Mouse (Mus musculus): ENCODE data around the gene Pex5l. TPM values are rescaled to one million over a fixed set of nuclear protein-coding genes. Genes with fewer than 3 reads are reported as not detected.

Gene Pex5l
- polyA plus RNA-seq, 1 experiment from 2014 or later: 0.07 TPM

DNA sequence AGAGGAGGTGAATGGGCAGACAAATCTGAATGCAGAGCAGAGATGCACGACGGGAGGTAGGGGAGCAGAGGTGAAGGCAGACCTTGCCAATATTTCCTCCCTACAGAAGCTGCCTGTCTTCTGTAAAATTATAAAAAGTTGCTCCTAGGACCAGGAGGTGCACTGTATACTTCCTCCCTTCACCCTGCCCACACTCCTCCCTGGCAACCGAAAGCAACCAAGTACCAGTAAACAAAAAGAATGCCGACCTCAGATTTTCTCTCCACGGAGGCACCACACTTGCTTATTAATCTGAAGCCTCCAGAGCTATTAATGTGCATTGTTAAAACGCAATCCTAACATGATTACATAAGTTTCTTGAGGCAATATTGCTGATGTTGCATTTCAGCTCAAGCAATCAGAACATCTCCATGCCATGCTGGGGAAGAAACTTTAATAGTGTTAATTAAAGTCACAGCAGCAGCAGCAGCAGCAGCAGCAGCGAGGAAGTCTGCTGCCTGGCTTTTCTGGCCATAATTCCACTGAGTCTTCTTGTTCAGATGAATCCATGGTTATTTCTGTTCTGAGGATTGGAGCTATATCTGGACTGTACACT lies 82.6 kb downstream of the Pex5l start:
- no peak for ATAC-seq (replicated peaks; ENCODE audit: insufficient number of reproducible peaks, low FRiP score, low TSS enrichment)
- no peak overlapping the region for H3K9ac ChIP-seq (ENCODE audit: low read depth, low read length)
- no peak overlapping the region for H3K4me2 ChIP-seq
- H3K27ac ChIP-seq (ENCODE audit: low read depth, low read length): no peak overlapping the region
- H3K9me3 ChIP-seq (replicated peaks; ENCODE audit: control insufficient read depth, low read length): no peaks in the 10 kb centered on the region
- H3K4me3 ChIP-seq (ENCODE audit: low read depth, low read length): no peak overlapping the region
- 66% methylated on average over 7 of the region's 7 CpGs for WGBS (ENCODE audit: insufficient replicate concordance)
- no peaks in the 10 kb centered on the region for H3K27me3 ChIP-seq (ENCODE audit: control insufficient read depth, insufficient read depth, low read length)
- no peaks in the 10 kb centered on the region for H3K36me3 ChIP-seq (ENCODE audit: control insufficient read depth, insufficient read depth, low read length)
- no peaks in the 10 kb centered on the region for H3K4me1 ChIP-seq (ENCODE audit: control insufficient read depth, insufficient read depth, low read length)

DNA sequence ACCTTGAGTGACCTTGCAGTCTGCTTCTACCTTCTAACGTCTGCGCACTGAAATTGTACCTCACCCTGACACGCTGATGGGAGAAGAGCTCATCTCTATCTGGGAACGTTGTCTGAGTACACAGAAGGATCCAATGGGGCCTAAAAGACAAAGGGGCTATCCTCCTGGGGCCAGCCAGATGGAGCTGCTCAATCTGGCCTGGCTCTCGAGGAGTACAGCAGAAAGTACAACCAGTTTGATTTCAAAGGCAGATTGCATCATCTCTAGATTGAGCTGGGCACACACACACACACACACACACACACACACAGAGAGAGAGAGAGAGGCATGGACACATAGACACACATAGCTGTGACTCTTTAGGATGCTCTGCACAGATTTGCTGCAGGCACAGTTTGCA lies 94.7 kb downstream of the Pex5l start:
- Histone ChIP-seq H3K9me3 (replicated peaks; ENCODE audit: control insufficient read depth, low read length) (no peaks in the 10 kb centered on the region), H3K4me1 (ENCODE audit: control insufficient read depth, insufficient read depth, low read length) (no peaks in the 10 kb centered on the region), H3K4me2 (no peak overlapping the region), H3K4me3 (ENCODE audit: low read depth, low read length) (no peak overlapping the region), H3K9ac (ENCODE audit: low read depth, low read length) (no peak overlapping the region), H3K27ac (ENCODE audit: low read depth, low read length) (no peak overlapping the region), H3K27me3 (ENCODE audit: control insufficient read depth, insufficient read depth, low read length) (no peaks in the 10 kb centered on the region), H3K36me3 (ENCODE audit: control insufficient read depth, insufficient read depth, low read length) (no peaks in the 10 kb centered on the region)
- 67% methylated on average over 5 of the region's 5 CpGs for WGBS (ENCODE audit: insufficient replicate concordance)
- ATAC-seq (replicated peaks; ENCODE audit: insufficient number of reproducible peaks, low FRiP score, low TSS enrichment): no peak

DNA sequence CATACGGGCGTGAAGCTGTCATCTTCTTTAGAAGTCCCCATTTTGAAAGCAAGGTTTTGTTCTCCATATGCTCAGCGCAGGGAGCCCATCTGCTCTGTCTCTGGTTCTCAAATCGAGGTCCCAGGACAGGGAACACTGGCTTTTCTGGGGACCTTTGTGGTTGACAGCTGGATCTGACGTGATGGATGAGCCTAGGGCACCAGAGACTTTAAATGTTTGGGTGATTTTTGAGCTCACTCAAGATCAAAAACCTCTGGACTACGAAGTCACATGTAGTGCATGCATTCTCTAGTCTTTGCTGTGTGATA lies 98.3 kb downstream of the Pex5l start:
- WGBS (ENCODE audit: insufficient replicate concordance): 74% methylated on average over 6 of the region's 6 CpGs

DNA sequence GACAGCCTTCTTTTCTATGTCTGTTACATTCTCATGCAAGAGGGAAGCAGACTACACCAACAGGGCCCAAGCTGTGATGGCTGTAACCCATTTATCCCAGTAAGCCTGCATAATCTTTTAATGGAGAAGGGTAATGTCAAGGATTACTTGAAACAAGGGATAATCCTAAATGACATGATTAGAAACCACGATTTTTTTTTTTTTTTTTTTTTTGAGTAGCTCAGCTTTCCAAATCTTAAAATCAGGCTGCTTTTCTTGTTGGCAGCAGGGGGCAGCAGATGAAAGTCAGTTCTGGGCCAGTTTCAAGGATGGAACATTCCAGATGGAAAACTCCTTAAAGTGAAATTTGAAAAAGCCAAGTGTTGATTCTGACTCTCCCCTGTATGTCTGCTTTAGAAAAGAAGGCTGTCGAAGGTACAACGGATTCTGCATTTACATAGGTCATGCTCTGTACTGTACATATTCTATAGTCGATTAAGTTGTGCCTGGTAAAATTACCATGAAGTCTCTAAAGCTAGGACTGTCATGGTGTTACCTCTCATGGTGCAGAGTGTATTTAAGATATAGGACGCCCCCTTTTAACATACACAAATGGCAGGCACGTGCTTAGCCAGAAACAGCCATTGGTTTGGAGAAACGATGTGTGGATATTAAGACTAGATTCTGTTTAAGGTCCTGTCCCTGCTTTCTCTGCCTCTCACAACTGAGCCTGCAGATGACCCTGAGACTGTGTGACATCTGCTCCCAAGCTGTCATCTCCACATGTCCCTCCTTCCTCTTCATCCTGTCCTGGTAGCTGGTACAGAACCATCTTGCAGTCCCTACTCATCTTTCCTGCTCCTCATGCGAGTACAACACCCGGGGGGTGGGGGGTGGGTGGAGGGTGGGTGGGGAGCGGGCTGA lies 98.9 kb downstream of the Pex5l start:
- ATAC-seq (replicated peaks; ENCODE audit: insufficient number of reproducible peaks, low FRiP score, low TSS enrichment): no peak
- Histone ChIP-seq H3K4me3 (ENCODE audit: low read depth, low read length) (no peak overlapping the region), H3K9me3 (replicated peaks; ENCODE audit: control insufficient read depth, low read length) (no peaks in the 10 kb centered on the region), H3K27ac (ENCODE audit: low read depth, low read length) (no peak overlapping the region), H3K27me3 (ENCODE audit: control insufficient read depth, insufficient read depth, low read length) (no peaks in the 10 kb centered on the region), H3K9ac (ENCODE audit: low read depth, low read length) (no peak overlapping the region), H3K4me1 (ENCODE audit: control insufficient read depth, insufficient read depth, low read length) (no peaks in the 10 kb centered on the region), H3K36me3 (ENCODE audit: control insufficient read depth, insufficient read depth, low read length) (no peaks in the 10 kb centered on the region), H3K4me2 (no peak overlapping the region)
- 64% methylated on average over 10 of the region's 10 CpGs for WGBS (ENCODE audit: insufficient replicate concordance)

More for the DNA sequence above, 98.3 kb downstream of the Pex5l start:
- no peaks in the 10 kb centered on the region for H3K27me3 ChIP-seq (ENCODE audit: control insufficient read depth, insufficient read depth, low read length)
- H3K9me3 ChIP-seq (replicated peaks; ENCODE audit: control insufficient read depth, low read length): no peaks in the 10 kb centered on the region
- no peak overlapping the region for H3K4me3 ChIP-seq (ENCODE audit: low read depth, low read length)
- H3K27ac ChIP-seq (ENCODE audit: low read depth, low read length): no peak overlapping the region
- H3K4me1 ChIP-seq (ENCODE audit: control insufficient read depth, insufficient read depth, low read length): no peaks in the 10 kb centered on the region
- H3K36me3 ChIP-seq (ENCODE audit: control insufficient read depth, insufficient read depth, low read length): no peaks in the 10 kb centered on the region
- H3K9ac ChIP-seq (ENCODE audit: low read depth, low read length): no peak overlapping the region
- no peak for ATAC-seq (replicated peaks; ENCODE audit: insufficient number of reproducible peaks, low FRiP score, low TSS enrichment)
- no peak overlapping the region for H3K4me2 ChIP-seq

DNA sequence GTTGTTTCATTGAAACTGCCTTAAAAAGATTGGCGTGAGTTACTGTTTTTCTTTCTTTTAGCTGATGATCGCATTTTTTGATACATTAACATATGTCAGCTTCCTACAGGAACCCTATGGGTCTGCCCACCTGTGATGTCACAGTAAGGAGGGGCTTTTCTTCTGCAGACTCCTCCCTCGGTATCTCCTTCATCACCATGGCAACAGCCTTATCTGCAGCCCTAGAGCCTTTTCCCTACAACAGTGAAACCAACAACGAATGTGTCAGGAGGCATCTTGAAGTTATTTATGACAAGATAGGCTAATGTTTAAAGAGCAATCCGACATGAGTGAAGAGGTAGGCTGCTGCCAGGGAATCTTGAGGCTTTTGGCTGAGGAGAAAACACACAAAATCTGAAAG lies 118.5 kb downstream of the Pex5l start:
- no peaks in the 10 kb centered on the region for H3K36me3 ChIP-seq (ENCODE audit: control insufficient read depth, insufficient read depth, low read length)
- H3K4me3 ChIP-seq (ENCODE audit: low read depth, low read length): no peak overlapping the region
- no peak overlapping the region for H3K4me2 ChIP-seq
- no peak overlapping the region for H3K9ac ChIP-seq (ENCODE audit: low read depth, low read length)
- no peak overlapping the region for H3K27ac ChIP-seq (ENCODE audit: low read depth, low read length)
- H3K9me3 ChIP-seq (replicated peaks; ENCODE audit: control insufficient read depth, low read length): no peaks in the 10 kb centered on the region
- 44% methylated on average over 5 of the region's 5 CpGs for WGBS (ENCODE audit: insufficient replicate concordance)
- H3K4me1 ChIP-seq (ENCODE audit: control insufficient read depth, insufficient read depth, low read length): no peaks in the 10 kb centered on the region
- H3K27me3 ChIP-seq (ENCODE audit: control insufficient read depth, insufficient read depth, low read length): no peaks in the 10 kb centered on the region
- ATAC-seq (replicated peaks; ENCODE audit: insufficient number of reproducible peaks, low FRiP score, low TSS enrichment): no peak

DNA sequence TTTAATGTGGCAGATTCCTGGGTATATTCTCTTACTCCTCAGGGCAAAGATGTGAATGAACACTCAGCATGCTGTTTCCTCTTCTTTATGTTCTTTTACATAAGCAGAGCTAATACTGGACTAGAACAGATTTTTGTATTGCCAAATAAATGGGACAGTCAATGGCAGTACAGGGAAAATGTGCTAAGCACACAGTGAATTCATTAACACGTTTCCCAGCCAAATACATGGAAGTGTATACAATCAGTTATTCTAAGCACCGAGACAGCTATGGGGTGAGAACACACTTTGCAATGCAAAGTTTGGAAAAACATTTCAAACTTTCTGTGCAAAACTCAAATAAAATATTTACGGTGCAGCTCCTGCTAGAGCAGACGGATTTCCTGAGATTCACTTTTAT lies 139.1 kb downstream of the Pex5l start:
- Histone ChIP-seq H3K4me1 (ENCODE audit: control insufficient read depth, insufficient read depth, low read length) (no peaks in the 10 kb centered on the region), H3K27me3 (ENCODE audit: control insufficient read depth, insufficient read depth, low read length) (no peaks in the 10 kb centered on the region), H3K27ac (ENCODE audit: low read depth, low read length) (no peak overlapping the region), H3K9ac (ENCODE audit: low read depth, low read length) (no peak overlapping the region), H3K4me3 (ENCODE audit: low read depth, low read length) (no peak overlapping the region), H3K36me3 (ENCODE audit: control insufficient read depth, insufficient read depth, low read length) (no peaks in the 10 kb centered on the region), H3K9me3 (replicated peaks; ENCODE audit: control insufficient read depth, low read length) (no peaks in the 10 kb centered on the region), H3K4me2 (no peak overlapping the region)
- 79% methylated on average over 4 of the region's 4 CpGs for WGBS (ENCODE audit: insufficient replicate concordance)
- ATAC-seq (replicated peaks; ENCODE audit: insufficient number of reproducible peaks, low FRiP score, low TSS enrichment): no peak

DNA sequence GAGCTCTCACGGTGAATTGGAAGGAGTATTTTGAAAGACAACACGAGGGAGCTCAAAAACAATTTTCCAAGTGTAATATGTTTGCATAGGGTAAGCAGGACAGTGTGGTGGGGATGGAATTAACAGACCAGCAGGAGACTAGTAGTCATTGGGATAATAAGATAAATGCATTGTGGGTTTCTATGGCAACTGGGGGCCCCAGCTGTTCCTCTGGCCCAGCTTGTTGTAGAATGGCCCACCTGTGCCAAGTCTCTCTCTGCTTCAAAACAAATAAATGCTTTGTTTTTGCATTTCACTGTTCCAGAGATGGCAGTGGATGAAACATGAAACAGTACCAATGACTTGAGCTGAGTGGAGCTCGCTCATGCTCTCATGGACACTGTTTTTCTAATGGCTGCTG lies 141.3 kb downstream of the Pex5l start:
- H3K4me2 ChIP-seq: no peak overlapping the region
- H3K9me3 ChIP-seq (replicated peaks; ENCODE audit: control insufficient read depth, low read length): no peaks in the 10 kb centered on the region
- no peaks in the 10 kb centered on the region for H3K36me3 ChIP-seq (ENCODE audit: control insufficient read depth, insufficient read depth, low read length)
- no peaks in the 10 kb centered on the region for H3K27me3 ChIP-seq (ENCODE audit: control insufficient read depth, insufficient read depth, low read length)
- WGBS (ENCODE audit: insufficient replicate concordance): 77% methylated on average over 3 of the region's 3 CpGs
- no peak overlapping the region for H3K9ac ChIP-seq (ENCODE audit: low read depth, low read length)
- no peaks in the 10 kb centered on the region for H3K4me1 ChIP-seq (ENCODE audit: control insufficient read depth, insufficient read depth, low read length)
- H3K4me3 ChIP-seq (ENCODE audit: low read depth, low read length): no peak overlapping the region
- no peak for ATAC-seq (replicated peaks; ENCODE audit: insufficient number of reproducible peaks, low FRiP score, low TSS enrichment)
- no peak overlapping the region for H3K27ac ChIP-seq (ENCODE audit: low read depth, low read length)

DNA sequence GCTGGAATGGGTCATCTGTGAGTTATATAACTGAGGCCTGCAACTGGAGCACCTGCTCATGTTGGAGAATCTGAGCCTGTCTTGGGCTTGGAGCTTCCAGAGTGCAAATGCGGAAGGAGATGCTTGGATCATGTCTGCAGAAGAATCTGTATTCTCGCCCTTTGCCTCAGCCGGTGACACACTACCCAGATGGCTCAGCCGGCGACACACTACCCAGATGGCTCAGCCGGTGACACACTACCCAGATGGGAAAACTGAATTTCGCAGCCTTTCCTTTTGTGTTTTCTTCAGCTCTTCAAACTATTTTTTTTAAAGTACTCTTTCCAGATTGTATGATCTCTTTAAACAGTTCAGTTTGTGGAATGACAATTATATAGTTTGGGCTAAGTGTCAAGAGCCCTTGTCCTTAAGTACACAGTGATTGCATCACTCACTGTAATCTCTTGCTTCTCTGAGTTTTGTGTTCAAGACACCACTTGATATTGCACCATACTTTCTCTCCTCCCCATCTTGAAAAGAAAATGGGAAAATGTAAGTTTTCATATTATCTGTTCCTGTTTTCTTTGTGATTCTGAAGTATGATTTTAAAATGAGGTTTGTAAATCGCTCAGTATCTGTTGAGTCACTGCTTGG lies 142.5 kb downstream of the Pex5l start:
- no peak overlapping the region for H3K9ac ChIP-seq (ENCODE audit: low read depth, low read length)
- no peak overlapping the region for H3K4me3 ChIP-seq (ENCODE audit: low read depth, low read length)
- no peaks in the 10 kb centered on the region for H3K9me3 ChIP-seq (replicated peaks; ENCODE audit: control insufficient read depth, low read length)
- 82% methylated on average over 8 of the region's 8 CpGs for WGBS (ENCODE audit: insufficient replicate concordance)
- no peaks in the 10 kb centered on the region for H3K36me3 ChIP-seq (ENCODE audit: control insufficient read depth, insufficient read depth, low read length)
- no peaks in the 10 kb centered on the region for H3K27me3 ChIP-seq (ENCODE audit: control insufficient read depth, insufficient read depth, low read length)
- no peak overlapping the region for H3K27ac ChIP-seq (ENCODE audit: low read depth, low read length)
- no peaks in the 10 kb centered on the region for H3K4me1 ChIP-seq (ENCODE audit: control insufficient read depth, insufficient read depth, low read length)
- no peak overlapping the region for H3K4me2 ChIP-seq
- no peak for ATAC-seq (replicated peaks; ENCODE audit: insufficient number of reproducible peaks, low FRiP score, low TSS enrichment)

All from heart, embryonic 11.5 days (tissue).